Mouse (Mus musculus): ENCODE results near the gene Plk3.

DNA sequence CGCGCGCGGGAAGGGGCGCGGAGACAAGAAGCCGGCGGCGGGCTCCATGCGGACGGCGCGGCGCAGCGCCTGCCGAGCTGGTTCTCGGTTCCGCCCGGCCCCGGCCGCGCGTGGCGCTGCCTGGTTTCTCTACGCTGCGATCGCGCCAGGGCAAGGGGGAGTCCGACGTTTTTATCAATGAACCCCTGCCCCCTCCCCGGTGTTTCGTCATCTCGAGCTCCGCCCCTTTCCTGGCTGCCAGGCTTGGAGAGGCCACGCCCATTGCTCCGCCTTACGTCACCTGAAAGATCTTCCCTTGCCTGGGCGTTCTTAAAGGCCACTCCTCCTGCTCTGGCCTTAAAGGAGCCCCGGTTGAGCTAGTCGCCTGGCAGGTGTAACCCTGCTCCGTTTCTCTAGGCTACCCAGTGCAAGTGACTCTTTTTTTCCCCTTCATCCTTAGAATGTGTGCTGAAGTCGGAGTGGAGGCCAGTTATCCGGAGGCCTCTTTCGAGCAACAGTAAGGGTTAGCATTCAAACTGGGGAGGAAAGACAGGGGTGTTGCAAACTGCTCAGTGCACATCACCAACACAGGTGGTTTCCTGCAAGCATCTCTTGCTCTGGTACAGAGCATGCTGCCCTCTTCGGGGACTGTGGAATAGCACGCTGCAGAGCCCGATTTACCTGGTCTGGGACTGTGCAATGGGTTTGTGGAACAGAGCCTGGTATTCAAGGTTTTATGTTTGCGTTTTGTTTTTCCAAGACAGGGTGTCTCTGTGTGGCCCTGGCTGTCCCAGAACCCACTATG lies at the start of gene Plk3:
- TF ChIP-seq TAL1 (conservative IDR thresholded peaks at IDR 0.05; ENCODE audit: low read depth, low read length) (no peak), CTCF (IDR thresholded peaks at IDR 0.05; ENCODE audit: low read depth, low read length) (no peak), GATA1 (IDR thresholded peaks at IDR 0.05; ENCODE audit: borderline replicate concordance, low read length) (no peak), GATA2 (IDR thresholded peaks at IDR 0.05; ENCODE audit: borderline replicate concordance, low read depth, low read length) (no peak), POLR2AphosphoS5 (IDR thresholded peaks at IDR 0.05; ENCODE audit: insufficient replicate concordance, low read depth, low read length) (no peak)

All from G1E (cell line).